Mouse (Mus musculus) stomach, postnatal 0 days (tissue): Measurements from ENCODE around the gene Olfr1025-ps1. TPM values are rescaled to one million over a fixed set of nuclear protein-coding genes. Genes with fewer than 3 reads are reported as not detected.

Source experiments
- ATAC-seq: fragments of 200-750 bp; cut with Nextera tagmentation; 2 replicates; pipeline ENCODE4 v1.8.0; 2017; ENCODE audit not compliant: low FRiP score, low TSS enrichment
- DNase-seq: peaks from one replicate; pipeline ENCODE4 v3.0.0-alpha.2; 2016; ENCODE audit warnings: low spot score
- H3K27ac ChIP-seq: fragments of 300-500 bp; sonication (generic); replicated peaks from 2 replicates; pipeline ENCODE4 v1.5.1; 2014; ENCODE audit warnings: mild to moderate bottlenecking, control low read depth
- H3K27me3 ChIP-seq: fragments of 300-500 bp; sonication (generic); 2 replicates; pipeline ENCODE4 v1.6.1; 2014; ENCODE audit warnings: low read length; ENCODE audit not compliant: control insufficient read depth, insufficient read depth
- H3K36me3 ChIP-seq: fragments of 300-500 bp; sonication (generic); 2 replicates; pipeline ENCODE4 v1.6.1; 2014; ENCODE audit warnings: low read length, mixed read lengths; ENCODE audit not compliant: control insufficient read depth, insufficient read depth
- H3K4me1 ChIP-seq: fragments of 300-500 bp; sonication (generic); replicated peaks from 2 replicates; pipeline ENCODE4 v1.6.1; 2014; ENCODE audit warnings: antibody characterized with exemption; ENCODE audit not compliant: control insufficient read depth, insufficient read depth
- H3K4me2 ChIP-seq: fragments of 300-500 bp; sonication (generic); replicated peaks from 2 replicates; pipeline ENCODE4 v1.6.1; 2014; ENCODE audit warnings: low read depth, mild to moderate bottlenecking, control low read depth, moderate library complexity
- H3K4me3 ChIP-seq: fragments of 300-500 bp; sonication (generic); 2 replicates; pipeline ENCODE4 v1.5.1; 2014; ENCODE audit warnings: low read depth, low read length, control low read depth
- H3K9ac ChIP-seq: fragments of 300-500 bp; sonication (generic); 2 replicates; pipeline ENCODE4 v1.6.1; 2014; ENCODE audit warnings: mild to moderate bottlenecking, low read length, control low read depth, mixed read lengths
- H3K9me3 ChIP-seq: fragments of 300-500 bp; sonication (generic); 2 replicates; pipeline ENCODE4 v1.6.1; 2016; ENCODE audit warnings: low read length; ENCODE audit not compliant: control insufficient read depth
- CTCF ChIP-seq: IDR thresholded peaks from 2 replicates; pipeline ENCODE4 v1.5.1; 2016; ENCODE audit warnings: antibody characterized with exemption, low read depth, mild to moderate bottlenecking, moderate library complexity
- EP300 ChIP-seq: optimal IDR thresholded peaks from 2 replicates; pipeline ENCODE3; 2016; ENCODE audit warnings: antibody characterized with exemption
- WGBS: fragments of 180-500 bp; shearing (Covaris S2); extraction: QIAGEN DNeasy Blood & Tissue Kit; methylation state at CpG from one replicate; pipeline ENCODE4 v1.1.7; 2014; 5-methylcytosine and 5-hydroxymethylcytosine counted together
- polyA plus RNA-seq: library from polyadenylated mRNA; unstranded; fragments of >200 nt; fragmentation: Nextera tagmentation; extraction: Ambion mirVana; gene quantifications from 2 replicates; pipeline ENCODE4 v1.2.1, GENCODE M21; 2015

Olfr1025-ps1 gene
- polyA plus RNA-seq, 1 experiment from 2014 or later, result not detected

- TF ChIP-seq EP300, result no peak
- no peak for TF ChIP-seq CTCF
- 76% methylated on average over 1 of the region's 1 CpGs for WGBS
- H3K9ac ChIP-seq, result no peak within 1 kb of the TSS
- DNase-seq (no peak), ATAC-seq (no peak)
- H3K4me3 ChIP-seq, result no peak within 1 kb of the TSS
- H3K27ac ChIP-seq, result no peak within 1 kb of the TSS
- no peaks in the 10 kb centered on the region for H3K36me3 ChIP-seq
- no peaks in the 10 kb centered on the region for H3K9me3 ChIP-seq
- H3K4me2 ChIP-seq, result no peak within 1 kb of the TSS
- no peaks in the 10 kb centered on the region for H3K27me3 ChIP-seq
- H3K4me1 ChIP-seq, result no peaks in the 10 kb centered on the region
Observed at GRCm38 (mm10) chr2:85950137-85950536, 35.1 kb downstream of the Olfr1025-ps1 start, which contains the start of gene Olfr1028. Olfr1028 (plus strand) TSS chr2:85950437.

Other genes with a start within 250 kb of the Olfr1025-ps1 start
- gene Olfr1006, start 236.4 kb upstream of the Olfr1025-ps1 start, polyA plus RNA-seq, result not detected in 2 replicates
- not detected in 2 replicates for gene Olfr1008, start 225.8 kb upstream of the Olfr1025-ps1 start, polyA plus RNA-seq
- gene Olfr1009, start 199.8 kb upstream of the Olfr1025-ps1 start, polyA plus RNA-seq, result not detected in 2 replicates
- gene Olfr1012, start 152.4 kb upstream of the Olfr1025-ps1 start, polyA plus RNA-seq, result not detected in 2 replicates
- not detected in 2 replicates for gene Olfr1013, start 148.1 kb upstream of the Olfr1025-ps1 start, polyA plus RNA-seq
- not detected in 2 replicates for gene Olfr1014, start 142.5 kb upstream of the Olfr1025-ps1 start, polyA plus RNA-seq
- gene Olfr1015, start 133.2 kb upstream of the Olfr1025-ps1 start, polyA plus RNA-seq, result not detected in 2 replicates
- gene Olfr1016, start 112.6 kb upstream of the Olfr1025-ps1 start, polyA plus RNA-seq, result not detected in 2 replicates
- not detected in 2 replicates for gene Olfr1018, start 96.7 kb upstream of the Olfr1025-ps1 start, polyA plus RNA-seq
- gene Olfr1019, start 69.7 kb upstream of the Olfr1025-ps1 start, polyA plus RNA-seq, result not detected in 2 replicates
- not detected in 2 replicates for gene Olfr1020, start 68.2 kb upstream of the Olfr1025-ps1 start, polyA plus RNA-seq
- not detected in 2 replicates for gene Olfr1022, start 46.6 kb upstream of the Olfr1025-ps1 start, polyA plus RNA-seq
- not detected in 2 replicates for gene Olfr1023, start 29.6 kb upstream of the Olfr1025-ps1 start, polyA plus RNA-seq
- gene Olfr1024, start 10.1 kb upstream of the Olfr1025-ps1 start, polyA plus RNA-seq, result not detected in 2 replicates
- not detected in 2 replicates for gene Olfr1026, start 6.4 kb downstream of the Olfr1025-ps1 start, polyA plus RNA-seq
- gene Olfr1028, start 35.2 kb downstream of the Olfr1025-ps1 start, polyA plus RNA-seq, result not detected in 2 replicates
- not detected in 2 replicates for gene Olfr1029, start 58.7 kb downstream of the Olfr1025-ps1 start, polyA plus RNA-seq
- gene Olfr1030, start 64.1 kb downstream of the Olfr1025-ps1 start, polyA plus RNA-seq, result not detected in 2 replicates
- not detected in 2 replicates for gene Olfr1031, start 75.1 kb downstream of the Olfr1025-ps1 start, polyA plus RNA-seq
- gene Olfr1032, start 90.3 kb downstream of the Olfr1025-ps1 start, polyA plus RNA-seq, result not detected in 2 replicates
- gene Olfr1033, start 105.4 kb downstream of the Olfr1025-ps1 start, polyA plus RNA-seq, result 1.9 and 2.5 TPM in 2 replicates
- 0.01 and 0.02 TPM in 2 replicates for gene Olfr1034, start 130.7 kb downstream of the Olfr1025-ps1 start, polyA plus RNA-seq
- gene Olfr1036, start 158.8 kb downstream of the Olfr1025-ps1 start, polyA plus RNA-seq, result not detected in 2 replicates
- gene Olfr1037, start 172.2 kb downstream of the Olfr1025-ps1 start, polyA plus RNA-seq, result not detected in 2 replicates
- not detected in 2 replicates for gene Olfr1039, start 220.7 kb downstream of the Olfr1025-ps1 start, polyA plus RNA-seq
- not detected in 2 replicates for gene Olfr1040, start 231.5 kb downstream of the Olfr1025-ps1 start, polyA plus RNA-seq
- 0.01 TPM in 1 of 2 replicates, not detected in the other for gene Olfr1042, start 246.6 kb downstream of the Olfr1025-ps1 start, polyA plus RNA-seq